Comparison of ENCODE assay signal across 18 mouse cellular contexts in genomic region chr15:56592656-56593055, GRCm38 (mm10).
"Had no signal": no experiment of that assay in that cellular context is flagged by ENCODE, and none has a peak within 500 bp of the region (broad histone marks: within the 10 kb centered on the region; RNA-seq: fewer than 3 reads in every experiment).

No protein-coding gene starts in this region.

- H3K4me2 ChIP-seq: lung, embryonic 15.5 days; midbrain, embryonic 12.5 days; neural tube, embryonic 13.5 days; neural tube, embryonic 15.5 days had no signal

- ATAC-seq: midbrain, embryonic 16.5 days had no signal

- H3K4me3 ChIP-seq: lung, embryonic 15.5 days; midbrain, embryonic 10.5 days; midbrain, embryonic 12.5 days; myocyte; neural tube, embryonic 13.5 days; neural tube, embryonic 15.5 days had no signal

- H3K27me3 ChIP-seq: lung, embryonic 15.5 days; midbrain, embryonic 12.5 days; neural tube, embryonic 13.5 days; neural tube, embryonic 15.5 days had no signal

- H3K9ac ChIP-seq: lung, embryonic 15.5 days; midbrain, embryonic 12.5 days; neural tube, embryonic 13.5 days; neural tube, embryonic 15.5 days had no signal

- H3K9me3 ChIP-seq: lung, embryonic 15.5 days; midbrain, embryonic 10.5 days; midbrain, embryonic 12.5 days; neural tube, embryonic 13.5 days; neural tube, embryonic 15.5 days had no signal

- H3K4me1 ChIP-seq: lung, embryonic 15.5 days; midbrain, embryonic 10.5 days; midbrain, embryonic 12.5 days; neural tube, embryonic 13.5 days; neural tube, embryonic 15.5 days had no signal

- H3K36me3 ChIP-seq: lung, embryonic 15.5 days; midbrain, embryonic 10.5 days; midbrain, embryonic 12.5 days; neural tube, embryonic 13.5 days; neural tube, embryonic 15.5 days had no signal

- DNase-seq: lung, adult 2 months; lung, postnatal 4 days; midbrain, embryonic 14.5 days; retina, postnatal 1 day; right cerebral cortex, adult 18-20 months; right cerebral cortex, postnatal 25 days; right cerebral cortex, postnatal 4 days; spleen, adult 18-20 months; thymus, adult 18-20 months; thymus, postnatal 14 days; thymus, postnatal 36 days had no signal

- H3K27ac ChIP-seq: lung, embryonic 15.5 days; midbrain, embryonic 10.5 days; midbrain, embryonic 12.5 days; neural tube, embryonic 13.5 days; neural tube, embryonic 15.5 days had no signal
